20 mouse cellular contexts compared by ENCODE assay signal in genomic region chr6:73235650-73236049, GRCm38 (mm10). TPM values are rescaled to one million over a fixed set of nuclear protein-coding genes. Genes with fewer than 3 reads are reported as not detected.
DNase-seq lines count a peak whose midpoint lies in the region; ATAC-seq lines count a peak whose summit lies in the region.
"Had no signal": no experiment of that assay in that cellular context is flagged by ENCODE, and none has a peak within 500 bp of the region (broad histone marks: within the 10 kb centered on the region; RNA-seq: fewer than 3 reads in every experiment).

No protein-coding gene starts in this region.

- no peak overlapping the region for H3K9ac ChIP-seq in kidney, embryonic 14.5 days (ENCODE audit: low read depth, low read length)
- H3K9ac ChIP-seq: embryonic facial prominence, embryonic 12.5 days; forebrain, embryonic 13.5 days; forebrain, embryonic 15.5 days; forebrain, postnatal 0 days had no signal

- H3K4me2 ChIP-seq in kidney, embryonic 14.5 days (replicated peaks; ENCODE audit: low read depth, low read length) = no peak overlapping the region
- H3K4me2 ChIP-seq: embryonic facial prominence, embryonic 12.5 days; forebrain, embryonic 13.5 days; forebrain, embryonic 15.5 days had no signal

- no peaks in the 10 kb centered on the region for H3K9me3 ChIP-seq in heart, embryonic 10.5 days
- H3K9me3 ChIP-seq in kidney, embryonic 14.5 days (ENCODE audit: control insufficient read depth, low read length) = 0 out of 2 replicates have a peak, but pooled peaks cover 2% of the 10 kb centered on the region
- H3K9me3 ChIP-seq: embryonic facial prominence, embryonic 10.5 days; embryonic facial prominence, embryonic 12.5 days; forebrain, embryonic 13.5 days; forebrain, embryonic 15.5 days had no signal

- H3K4me1 ChIP-seq in heart, embryonic 10.5 days = no peaks in the 10 kb centered on the region
- H3K4me1 ChIP-seq in kidney, embryonic 14.5 days (ENCODE audit: control insufficient read depth, insufficient read depth, low read length) = no peaks in the 10 kb centered on the region
- H3K4me1 ChIP-seq: embryonic facial prominence, embryonic 10.5 days; embryonic facial prominence, embryonic 12.5 days; forebrain, embryonic 13.5 days; forebrain, embryonic 15.5 days had no signal

- no peaks in the 10 kb centered on the region for H3K36me3 ChIP-seq in heart, embryonic 10.5 days
- H3K36me3 ChIP-seq in kidney, embryonic 14.5 days (ENCODE audit: control insufficient read depth, insufficient read depth, low read length) = no peaks in the 10 kb centered on the region
- H3K36me3 ChIP-seq: embryonic facial prominence, embryonic 10.5 days; embryonic facial prominence, embryonic 12.5 days; forebrain, embryonic 15.5 days had no signal

- no peak overlapping the region for H3K27ac ChIP-seq in heart, embryonic 10.5 days
- no peak overlapping the region for H3K27ac ChIP-seq in kidney, embryonic 14.5 days (ENCODE audit: low read depth, low read length)
- H3K27ac ChIP-seq: embryonic facial prominence, embryonic 10.5 days; embryonic facial prominence, embryonic 12.5 days; forebrain, embryonic 13.5 days; forebrain, embryonic 15.5 days had no signal

- peak; percentile 61 for DNase-seq in heart, adult 11 months
- DNase-seq in heart, embryonic 10.5 days (ENCODE audit: low spot score) = no peak
- peak; percentile 0 for DNase-seq in kidney, postnatal 14 days
- no peak for DNase-seq in ovary, postnatal 10 days (ENCODE audit: low spot score)
- DNase-seq: adrenal gland, adult 8-10 months; adrenal gland, postnatal 14 days; adrenal gland, postnatal 36 days; cerebellum, adult 11-12 months; cerebellum, adult 2 months; cerebellum, adult 9-10 months; cerebellum, postnatal 10 days; cerebellum, postnatal 25 days; forebrain, postnatal 0 days had no signal

- H3K4me3 ChIP-seq in heart, embryonic 10.5 days = no peak overlapping the region
- no peak overlapping the region for H3K4me3 ChIP-seq in kidney, embryonic 14.5 days (ENCODE audit: low read length)
- H3K4me3 ChIP-seq: embryonic facial prominence, embryonic 10.5 days; embryonic facial prominence, embryonic 12.5 days; forebrain, embryonic 13.5 days; forebrain, embryonic 15.5 days had no signal

- WGBS in heart, embryonic 10.5 days = 63% methylated on average over 3 of the region's 3 CpGs
- WGBS in kidney, embryonic 14.5 days = 81% methylated on average over 3 of the region's 3 CpGs

- H3K27me3 ChIP-seq in heart, embryonic 10.5 days (ENCODE audit: insufficient read depth, poor library complexity, severe bottlenecking) = no peaks in the 10 kb centered on the region
- no peaks in the 10 kb centered on the region for H3K27me3 ChIP-seq in kidney, embryonic 14.5 days (ENCODE audit: control insufficient read depth, insufficient read depth, low read length)
- H3K27me3 ChIP-seq: embryonic facial prominence, embryonic 12.5 days; forebrain, embryonic 13.5 days; forebrain, embryonic 15.5 days; Patski had no signal

- no peak for ATAC-seq in kidney, embryonic 14.5 days (ENCODE audit: low FRiP score, low TSS enrichment)
- ATAC-seq: activated CD4-positive, CD25-positive, alpha-beta regulatory T cell, adult 4 months; forebrain, embryonic 13.5 days; forebrain, embryonic 15.5 days; forebrain, postnatal 0 days; Patski had no signal

RNA-seq across cellular contexts. Expression of gene Suclg1, which starts 12.5 kb away (rescaled TPM):
- polyA plus RNA-seq in heart, embryonic 10.5 days (2016; fragmentation: Nextera tagmentation; extraction: Ambion mirVana) = 241 and 269 TPM in 2 replicates
- 206 and 227 TPM in 2 replicates for polyA plus RNA-seq in kidney, embryonic 14.5 days (2014; fragmentation: Nextera tagmentation; extraction: Ambion mirVana)

RNA-seq across cellular contexts. Expression of gene Dnah6, which starts 14.2 kb away (rescaled TPM):
- 0.01 and 0.05 TPM in 2 replicates for polyA plus RNA-seq in heart, embryonic 10.5 days (2016; fragmentation: Nextera tagmentation; extraction: Ambion mirVana)
- 0.05 and 0.06 TPM in 2 replicates for polyA plus RNA-seq in kidney, embryonic 14.5 days (2014; fragmentation: Nextera tagmentation; extraction: Ambion mirVana)

Comparison
In these comparisons a context has a peak if more than half of its experiments do, and no peak if none do; other contexts are left out.
1. DNase-seq: peak in heart, adult 11 months (single experiment) and kidney, postnatal 14 days (single experiment); none in heart, embryonic 10.5 days (single experiment) and ovary, postnatal 10 days (single experiment).